Mouse (Mus musculus): ENCODE results near the gene Galnt16.

The Galnt16 gene

DNA sequence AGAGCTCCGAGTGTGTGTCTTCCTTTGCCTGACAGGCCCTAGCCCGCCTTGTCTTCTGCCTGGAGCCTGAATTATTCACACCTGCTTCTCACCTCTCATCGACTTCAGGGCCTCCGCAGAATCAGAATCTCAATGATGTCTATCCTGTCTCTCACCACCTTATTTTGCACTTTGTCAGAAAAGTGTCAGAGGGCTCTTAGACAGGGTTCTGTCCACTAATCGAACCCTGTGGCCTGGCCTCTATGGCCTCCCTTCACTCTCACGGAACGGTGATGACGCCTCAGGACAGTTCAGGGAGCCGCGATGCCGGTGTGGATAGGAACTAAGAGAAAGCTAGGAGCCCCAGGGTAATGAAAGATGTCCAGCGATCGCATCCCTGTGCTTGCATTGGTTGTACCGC, at the start of gene Galnt16:
Gene Galnt16 (plus strand): TSS at position 301 of the 400 bp plus-strand sequence.
- DNase-seq (ENCODE audit: low spot score) = no peak

DNA sequence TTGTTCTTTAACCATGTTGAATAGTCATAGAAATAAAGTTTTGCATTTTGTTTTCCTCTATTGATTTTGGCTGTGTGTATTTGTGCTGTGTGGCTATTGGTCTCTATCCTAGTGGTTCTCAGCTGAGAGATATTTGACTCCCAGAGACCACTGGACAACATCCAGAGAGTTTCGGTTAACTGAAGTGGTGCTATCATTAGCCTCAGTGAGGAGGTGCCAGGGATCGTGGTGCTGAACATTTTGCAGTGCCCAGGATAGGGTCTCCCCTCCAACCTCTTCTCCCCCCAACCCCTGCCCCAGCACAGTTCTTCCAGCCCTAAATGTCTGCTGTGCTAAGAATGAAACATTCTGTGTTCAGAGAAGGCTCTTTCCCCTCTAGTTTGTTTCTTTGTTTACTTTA, 47.9 kb upstream of the Galnt16 start:
- DNase-seq (ENCODE audit: low spot score) = no peak

DNA sequence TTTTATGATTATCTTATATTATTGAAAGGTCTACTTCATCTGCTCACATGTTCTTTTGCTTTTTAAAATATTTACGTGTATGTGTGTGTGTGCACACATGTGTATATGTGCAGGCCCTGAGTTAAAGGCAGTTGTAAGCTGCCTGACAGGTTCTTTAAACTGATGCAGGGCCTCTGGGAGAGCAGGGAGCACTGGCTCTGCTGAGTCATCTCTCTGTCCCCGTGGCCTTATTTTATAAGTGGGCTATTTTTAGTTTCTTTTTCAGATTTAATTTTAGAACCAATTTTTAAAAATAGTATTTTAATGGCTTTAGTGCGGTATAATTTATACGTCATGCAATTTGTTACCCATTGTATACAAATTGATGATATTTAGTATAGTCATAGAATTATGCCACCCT, 46.2 kb upstream of the Galnt16 start:
- DNase-seq (ENCODE audit: low spot score) = no peak

GRCm38 (mm10) chr12:80473731-80474130, 44.3 kb upstream of the Galnt16 start:
- no peak for DNase-seq (ENCODE audit: low spot score)

DNA sequence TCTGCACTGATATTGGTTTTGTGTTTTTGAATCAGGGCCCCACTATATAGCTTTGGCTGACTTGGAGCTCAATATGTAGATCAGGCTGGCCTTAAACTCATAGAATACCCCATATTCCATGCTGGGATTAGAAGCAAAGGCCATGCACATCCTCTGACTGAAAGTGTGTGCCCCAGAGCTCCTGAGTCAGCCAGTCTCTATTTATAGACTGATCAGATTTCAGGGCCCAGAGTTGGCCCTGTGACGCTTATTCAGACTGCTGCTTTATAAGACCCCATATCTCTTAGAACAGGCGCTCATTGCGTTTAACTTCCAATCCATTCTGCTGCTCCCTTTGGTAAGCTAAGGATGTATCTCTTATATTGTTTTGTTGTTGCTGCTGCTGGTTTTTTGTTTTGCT, 38.1 kb upstream of the Galnt16 start:
- no peak for DNase-seq (ENCODE audit: low spot score)

- DNase-seq (ENCODE audit: low spot score) = no peak
Observed at GRCm38 (mm10) chr12:80483397-80483796, 34.7 kb upstream of the Galnt16 start.

DNA sequence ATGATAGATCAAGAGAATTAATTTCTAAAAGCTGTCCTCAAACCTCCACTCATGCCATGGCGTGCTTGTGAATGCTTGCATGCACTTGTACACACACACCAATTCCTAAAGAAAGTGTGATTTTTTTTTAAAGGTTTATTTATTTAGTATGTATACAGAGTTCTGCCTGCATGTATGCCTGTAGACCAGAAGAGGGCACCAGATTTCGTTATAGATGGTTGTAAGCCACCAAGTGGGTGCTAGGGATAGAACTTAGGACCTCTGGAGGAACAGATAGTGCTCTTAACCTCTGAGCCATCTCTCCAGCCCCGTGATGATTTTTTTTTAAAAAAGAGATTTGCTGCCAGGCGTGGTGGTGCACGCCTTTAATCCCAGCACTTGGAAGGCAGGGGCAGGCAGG, 24.8 kb upstream of the Galnt16 start:
- no peak for DNase-seq (ENCODE audit: low spot score)

- DNase-seq (ENCODE audit: low spot score) = no peak
Observed at GRCm38 (mm10) chr12:80495691-80496090, 22.4 kb upstream of the Galnt16 start.

DNA sequence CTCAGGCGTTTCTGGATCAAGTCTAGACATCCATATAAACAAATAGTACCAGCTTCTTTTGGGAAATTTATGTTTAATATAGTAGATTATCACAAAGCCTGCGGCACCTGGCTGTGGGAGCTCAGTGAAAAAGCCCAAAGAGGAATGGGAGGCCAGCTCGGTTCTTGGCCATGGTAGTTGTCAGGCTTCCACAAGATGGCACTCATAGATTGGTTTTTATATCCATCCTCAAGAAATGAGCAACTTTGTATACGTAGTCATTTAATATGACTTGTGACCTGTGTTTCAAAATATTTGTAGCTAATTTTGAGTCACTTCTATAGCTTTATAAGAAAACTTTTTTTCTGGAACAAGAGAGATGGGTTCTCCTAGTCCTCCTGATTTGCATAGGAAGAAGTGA, 19.7 kb upstream of the Galnt16 start:
- DNase-seq (ENCODE audit: low spot score) = peak; percentile 52

DNA sequence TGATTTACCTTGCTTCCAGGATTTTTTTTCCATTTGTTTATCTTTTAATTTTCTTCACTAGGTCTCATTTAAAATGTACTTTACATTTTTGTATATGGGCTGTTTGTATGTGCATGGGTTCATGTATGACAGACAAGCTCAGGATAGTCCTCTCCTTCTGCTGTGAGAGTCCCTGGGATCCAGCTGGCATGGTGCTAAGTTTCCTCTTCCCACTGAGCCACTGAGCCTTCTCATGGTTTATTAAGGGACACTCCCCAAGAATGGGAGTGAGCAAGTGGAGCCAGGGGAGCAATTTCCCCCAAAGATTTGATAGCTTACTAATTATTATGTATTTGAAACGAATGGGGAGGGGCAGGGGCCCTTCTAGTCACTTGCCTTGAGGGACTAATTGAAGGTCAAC, 17.6 kb upstream of the Galnt16 start:
- DNase-seq (ENCODE audit: low spot score) = no peak

DNA sequence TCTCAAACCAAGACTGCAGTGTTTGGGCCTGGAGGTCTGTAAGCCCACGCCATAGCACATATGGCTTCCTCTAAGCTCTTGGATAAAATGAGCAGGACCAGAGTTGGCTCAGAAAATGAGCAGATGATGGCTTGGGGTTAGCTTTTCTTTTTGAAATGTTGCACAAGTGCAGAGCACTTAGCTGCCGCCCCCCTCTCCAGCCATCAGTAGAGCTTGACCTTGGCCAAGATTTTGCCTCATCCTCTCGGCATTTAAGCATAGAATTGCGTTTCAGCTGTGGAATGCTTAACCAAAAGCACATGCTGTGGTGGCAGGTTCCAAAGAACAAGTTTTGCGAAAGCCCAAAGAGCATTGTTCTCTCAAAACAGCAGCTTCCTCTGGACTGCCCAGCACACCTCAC, 13.4 kb upstream of the Galnt16 start:
- DNase-seq (ENCODE audit: low spot score) = peak; percentile 37

GRCm38 (mm10) chr12:80507041-80507745, 10.9 kb upstream of the Galnt16 start:
- no peak for DNase-seq (ENCODE audit: low spot score)

- no peak for DNase-seq (ENCODE audit: low spot score)
Observed at GRCm38 (mm10) chr12:80518393-80518756, 298 bp downstream of the Galnt16 start.

GRCm38 (mm10) chr12:80518757-80519620, 912 bp downstream of the Galnt16 start:
- no peak for DNase-seq (ENCODE audit: low spot score)

DNA sequence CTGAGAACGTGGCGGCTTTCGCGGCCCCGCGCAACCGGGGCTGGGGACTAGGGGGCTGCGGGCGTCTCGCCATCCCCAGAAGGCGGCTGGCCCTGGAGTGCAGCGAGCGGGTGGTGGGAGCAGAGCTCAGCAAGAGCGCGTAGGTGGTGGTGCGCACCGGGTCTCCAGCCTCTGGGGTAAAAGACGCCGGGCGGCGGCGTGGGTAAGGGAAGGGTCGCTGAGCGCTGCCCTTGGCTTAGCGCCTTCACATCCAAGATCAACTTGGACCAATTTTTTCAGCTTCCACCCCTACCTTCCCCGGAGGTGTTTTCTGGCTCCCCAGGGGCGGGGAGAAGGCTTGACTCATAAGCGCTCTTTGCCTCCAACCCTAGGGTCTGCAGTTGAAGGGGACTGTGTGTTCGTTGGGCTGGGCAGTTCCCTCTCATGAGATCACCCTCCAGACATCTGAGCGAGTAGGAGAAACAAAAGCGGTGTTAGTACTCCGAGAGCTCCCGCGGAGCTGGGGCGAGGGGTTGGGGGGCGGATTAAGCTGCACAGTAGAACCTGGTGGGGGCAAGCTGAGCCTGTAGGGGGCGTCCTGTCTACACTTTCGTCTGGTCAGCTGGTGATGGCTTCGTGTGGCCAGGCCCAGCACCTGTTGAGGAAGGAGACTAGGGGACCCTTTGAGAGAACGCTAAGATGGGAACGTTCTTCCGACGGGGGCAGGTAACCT, 1.7 kb downstream of the Galnt16 start:
- no peak for DNase-seq (ENCODE audit: low spot score)

- peak; percentile 56 for DNase-seq (ENCODE audit: low spot score)
Observed at GRCm38 (mm10) chr12:80522006-80522405, 3.9 kb downstream of the Galnt16 start.

DNA sequence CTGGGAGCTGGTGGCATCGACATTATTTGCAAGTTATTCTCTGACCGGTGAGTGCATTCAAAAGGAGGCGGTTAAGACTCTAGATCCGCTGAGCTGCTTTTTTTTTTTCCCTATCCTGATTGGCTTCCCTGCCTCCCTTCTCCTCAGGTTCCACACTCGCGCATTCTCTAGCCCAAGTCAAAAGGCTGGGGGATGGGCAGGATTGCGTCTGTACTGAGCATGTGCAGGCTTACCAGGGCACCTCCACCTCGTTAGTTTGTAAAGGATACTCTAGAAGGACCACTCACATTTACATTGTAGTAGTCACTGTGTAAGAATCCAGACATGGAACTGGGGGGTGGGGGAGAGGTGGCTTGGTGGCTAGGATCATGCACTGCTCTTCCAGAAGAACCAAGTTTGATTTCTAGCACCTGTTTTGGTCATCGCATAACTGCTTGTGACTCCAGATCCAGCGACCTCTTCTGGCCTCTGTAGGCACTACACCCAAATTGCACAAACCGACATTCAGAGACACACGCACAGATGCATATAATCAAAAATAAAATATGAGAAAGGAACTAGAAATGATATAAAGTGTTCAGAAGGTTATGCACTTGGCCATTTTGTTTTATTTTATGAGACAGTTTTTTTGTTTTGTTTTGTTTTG, 6.3 kb downstream of the Galnt16 start:
- no peak for DNase-seq (ENCODE audit: low spot score)

DNA sequence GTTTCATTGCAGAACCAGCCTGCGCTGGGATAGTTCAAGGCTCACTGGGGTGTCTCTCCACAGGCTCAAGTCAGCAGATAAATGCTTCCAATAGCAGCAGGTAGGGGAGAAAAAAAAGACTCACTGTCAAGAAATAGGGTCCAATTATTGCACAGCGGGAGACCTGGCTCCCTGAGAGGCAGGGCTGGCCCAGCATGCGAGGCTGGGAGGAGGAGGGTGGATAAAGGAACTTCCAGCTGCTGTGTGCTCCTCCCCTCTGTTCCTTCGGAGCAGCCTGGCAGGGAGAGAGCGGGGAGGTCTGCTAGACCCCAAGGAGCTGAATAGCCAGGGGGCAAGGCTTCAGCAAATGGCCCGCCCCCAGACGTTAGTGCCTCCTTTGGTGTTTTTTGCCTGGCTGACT, 7.4 kb downstream of the Galnt16 start:
- no peak for DNase-seq (ENCODE audit: low spot score)

- no peak for DNase-seq (ENCODE audit: low spot score)
Observed at GRCm38 (mm10) chr12:80526511-80526910, 8.4 kb downstream of the Galnt16 start.

- no peak for DNase-seq (ENCODE audit: low spot score)
Observed at GRCm38 (mm10) chr12:80527727-80528389, 9.8 kb downstream of the Galnt16 start.

- DNase-seq (ENCODE audit: low spot score) = peak; percentile 32
Observed at GRCm38 (mm10) chr12:80530052-80530451, 12.0 kb downstream of the Galnt16 start.

DNA sequence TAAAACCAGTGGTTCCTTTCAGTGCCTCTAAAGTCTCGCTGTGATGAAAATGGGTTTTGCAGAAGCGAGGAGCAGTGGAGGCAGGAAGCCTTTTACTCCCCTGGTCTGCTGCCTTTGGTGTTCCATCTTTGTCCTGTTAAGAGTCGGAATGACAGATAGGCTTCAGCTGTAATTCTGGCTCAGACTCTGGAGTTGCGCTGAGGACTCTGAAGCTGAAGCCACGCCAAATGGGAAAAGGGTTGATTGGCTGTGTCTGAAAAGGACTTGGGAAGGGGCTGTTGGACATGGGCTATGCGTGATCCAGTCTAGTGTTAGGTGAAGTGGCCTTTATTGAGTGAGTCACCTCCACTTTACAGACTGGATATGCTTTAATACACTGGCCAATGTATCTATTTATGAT, 12.6 kb downstream of the Galnt16 start:
- peak; percentile 15 for DNase-seq (ENCODE audit: low spot score)

Measured in adipocyte (in vitro differentiated cells).